Mouse (Mus musculus) heart, embryonic 12.5 days (tissue): Measurements from ENCODE around the gene Pigm. TPM values are rescaled to one million over a fixed set of nuclear protein-coding genes. Genes with fewer than 3 reads are reported as not detected.

Experiments
- ATAC-seq: fragments of 200-750 bp; cut with Nextera tagmentation; 2 replicates; pipeline ENCODE4 v1.8.0; 2017; ENCODE audit warnings: moderate TSS enrichment, moderate library complexity; ENCODE audit not compliant: insufficient number of reproducible peaks, low FRiP score
- H3K27ac ChIP-seq: fragments of 300-500 bp; sonication (generic); 2 replicates; pipeline ENCODE4 v1.5.1; 2016; ENCODE audit warnings: mild to moderate bottlenecking, moderate library complexity; ENCODE audit not compliant: poor library complexity, severe bottlenecking
- H3K27me3 ChIP-seq: fragments of 300-500 bp; sonication (generic); replicated peaks from 2 replicates; pipeline ENCODE4 v1.6.1; 2016; ENCODE audit warnings: mild to moderate bottlenecking, moderate library complexity
- H3K36me3 ChIP-seq: fragments of 300-500 bp; sonication (generic); 2 replicates; pipeline ENCODE4 v1.6.1; 2016; ENCODE audit warnings: mild to moderate bottlenecking, moderate library complexity
- H3K4me1 ChIP-seq: fragments of 300-500 bp; sonication (generic); replicated peaks from 2 replicates; pipeline ENCODE4 v1.6.1; 2016; ENCODE audit warnings: mild to moderate bottlenecking
- H3K4me2 ChIP-seq: fragments of 300-500 bp; sonication (generic); 2 replicates; pipeline ENCODE4 v1.6.1; 2016; ENCODE audit warnings: mild to moderate bottlenecking, moderate library complexity
- H3K4me3 ChIP-seq: fragments of 300-500 bp; sonication (generic); 2 replicates; pipeline ENCODE4 v1.5.1; 2016; ENCODE audit warnings: mild to moderate bottlenecking
- H3K9ac ChIP-seq: fragments of 300-500 bp; sonication (generic); 2 replicates; pipeline ENCODE4 v1.6.1; 2016; ENCODE audit warnings: mild to moderate bottlenecking, moderate library complexity
- H3K9me3 ChIP-seq: fragments of 300-500 bp; sonication (generic); replicated peaks from 2 replicates; pipeline ENCODE4 v1.6.1; 2016; ENCODE audit warnings: mild to moderate bottlenecking, moderate library complexity
- WGBS: fragments of 180-500 bp; shearing (Covaris S2); methylation state at CpG from one replicate; pipeline ENCODE4 v1.1.7; 2016; 5-methylcytosine and 5-hydroxymethylcytosine counted together
- polyA plus RNA-seq: library from polyadenylated mRNA; unstranded; fragments of >200 nt; fragmentation: Nextera tagmentation; extraction: Ambion mirVana; gene quantifications from 2 replicates; pipeline ENCODE4 v1.2.1, GENCODE M21; 2016

The Pigm gene
- polyA plus RNA-seq, 1 experiment from 2014 or later, result 8.5 TPM

GRCm38 (mm10) chr1:172391807-172392581 lies 15.6 kb downstream of the Pigm start:
- ATAC-seq, result no peak
- peak overlapping the region; percentile 16 for H3K4me3 ChIP-seq
- WGBS, result 19% methylated on average over 20 of the region's 20 CpGs
- H3K4me1 ChIP-seq, result peaks cover 10% of the 10 kb centered on the region
- peak overlapping the region; percentile 61 for H3K4me2 ChIP-seq
- H3K36me3 ChIP-seq, result no peaks in the 10 kb centered on the region
- H3K27me3 ChIP-seq, result peaks cover 9% of the 10 kb centered on the region
- H3K9me3 ChIP-seq, result no peaks in the 10 kb centered on the region
- H3K9ac ChIP-seq, result no peak overlapping the region
- H3K27ac ChIP-seq, result no peak overlapping the region

- Histone ChIP-seq H3K36me3 (no peaks in the 10 kb centered on the region), H3K4me1 (peaks cover 10% of the 10 kb centered on the region), H3K9ac (no peak overlapping the region), H3K27ac (no peak overlapping the region), H3K27me3 (peaks cover 9% of the 10 kb centered on the region), H3K4me3 (no peak overlapping the region), H3K9me3 (no peaks in the 10 kb centered on the region), H3K4me2 (peak overlapping the region; percentile 61; the same call in 1 of the 2 replicates)
- 82% methylated on average over 2 of the region's 2 CpGs for WGBS
- ATAC-seq, result no peak
Measured at GRCm38 (mm10) chr1:172392643-172393170, 16.4 kb downstream of the Pigm start.

GRCm38 (mm10) chr1:172393739-172394138 lies 17.4 kb downstream of the Pigm start:
- Histone ChIP-seq H3K9me3 (no peaks in the 10 kb centered on the region), H3K27me3 (peaks cover 9% of the 10 kb centered on the region), H3K9ac (no peak overlapping the region), H3K4me1 (peaks cover 10% of the 10 kb centered on the region), H3K27ac (no peak overlapping the region), H3K4me2 (no peak overlapping the region), H3K4me3 (no peak overlapping the region), H3K36me3 (no peaks in the 10 kb centered on the region)
- no peak for ATAC-seq
- whole genome bisulfite sequencing, result 43% methylated on average over 8 of the region's 8 CpGs

- Histone ChIP-seq H3K27ac (no peak overlapping the region), H3K9me3 (no peaks in the 10 kb centered on the region)
- 41% methylated on average over 9 of the region's 9 CpGs for WGBS
Measured at GRCm38 (mm10) chr1:172396996-172397752, 20.8 kb downstream of the Pigm start.

GRCm38 (mm10) chr1:172406077-172406706 lies 29.8 kb downstream of the Pigm start:
- Histone ChIP-seq H3K27ac (no peak overlapping the region), H3K4me2 (no peak overlapping the region), H3K9ac (no peak overlapping the region), H3K36me3 (no peaks in the 10 kb centered on the region), H3K27me3 (peaks cover 8% of the 10 kb centered on the region; the same call in 1 of the 2 replicates), H3K9me3 (no peaks in the 10 kb centered on the region), H3K4me1 (no peaks in the 10 kb centered on the region), H3K4me3 (no peak overlapping the region)
- 40% methylated on average over 16 of the region's 16 CpGs for WGBS
- ATAC-seq, result no peak; the same call in 1 of the 2 replicates

More at GRCm38 (mm10) chr1:172396996-172397752, 20.8 kb downstream of the Pigm start:
- ATAC-seq, result no peak
- no peak overlapping the region for H3K4me2 ChIP-seq
- peaks cover 2% of the 10 kb centered on the region for H3K4me1 ChIP-seq
- no peak overlapping the region for H3K4me3 ChIP-seq
- peaks cover 4% of the 10 kb centered on the region for H3K27me3 ChIP-seq
- H3K9ac ChIP-seq, result no peak overlapping the region
- no peaks in the 10 kb centered on the region for H3K36me3 ChIP-seq

- H3K9me3 ChIP-seq, result no peaks in the 10 kb centered on the region
- 10% methylated on average over 6 of the region's 6 CpGs for WGBS
- H3K27ac ChIP-seq, result no peak overlapping the region
- no peak overlapping the region for H3K9ac ChIP-seq
- H3K4me2 ChIP-seq, result no peak overlapping the region
- no peak for ATAC-seq
- H3K4me1 ChIP-seq, result 0 out of 2 replicates have a peak, but pooled peaks cover 3% of the 10 kb centered on the region
- H3K27me3 ChIP-seq, result peaks cover 8% of the 10 kb centered on the region; the same call in 1 of the 2 replicates
- H3K36me3 ChIP-seq, result no peaks in the 10 kb centered on the region
- H3K4me3 ChIP-seq, result no peak overlapping the region
Measured at GRCm38 (mm10) chr1:172408996-172409395, 32.6 kb downstream of the Pigm start.

- no peaks in the 10 kb centered on the region for H3K36me3 ChIP-seq
- H3K4me2 ChIP-seq, result no peak overlapping the region
- no peak overlapping the region for H3K27ac ChIP-seq
- H3K27me3 ChIP-seq, result peaks cover 8% of the 10 kb centered on the region; the same call in 1 of the 2 replicates
- H3K9ac ChIP-seq, result no peak overlapping the region
- H3K9me3 ChIP-seq, result no peaks in the 10 kb centered on the region
- ATAC-seq, result no peak
- H3K4me1 ChIP-seq, result 0 out of 2 replicates have a peak, but pooled peaks cover 3% of the 10 kb centered on the region
- no peak overlapping the region for H3K4me3 ChIP-seq
- 9% methylated on average over 5 of the region's 5 CpGs for WGBS
Measured at GRCm38 (mm10) chr1:172409431-172409830, 33.1 kb downstream of the Pigm start.

GRCm38 (mm10) chr1:172410806-172411205 lies 34.5 kb downstream of the Pigm start:
- no peak overlapping the region for H3K9ac ChIP-seq
- H3K27ac ChIP-seq, result no peak overlapping the region
- H3K4me3 ChIP-seq, result no peak overlapping the region
- H3K36me3 ChIP-seq, result no peaks in the 10 kb centered on the region
- no peak overlapping the region for H3K4me2 ChIP-seq
- no peak for ATAC-seq
- no peaks in the 10 kb centered on the region for H3K9me3 ChIP-seq
- 5% methylated on average over 4 of the region's 4 CpGs for WGBS
- H3K27me3 ChIP-seq, result peaks cover 8% of the 10 kb centered on the region; the same call in 1 of the 2 replicates
- H3K4me1 ChIP-seq, result 0 out of 2 replicates have a peak, but pooled peaks cover 3% of the 10 kb centered on the region

GRCm38 (mm10) chr1:172412204-172412603 lies 35.9 kb downstream of the Pigm start:
- no peak overlapping the region for H3K4me3 ChIP-seq
- 0% methylated on average over 5 of the region's 5 CpGs for WGBS
- H3K36me3 ChIP-seq, result no peaks in the 10 kb centered on the region
- H3K27ac ChIP-seq, result no peak overlapping the region
- H3K9me3 ChIP-seq, result no peaks in the 10 kb centered on the region
- H3K4me1 ChIP-seq, result 0 out of 2 replicates have a peak, but pooled peaks cover 3% of the 10 kb centered on the region
- H3K4me2 ChIP-seq, result no peak overlapping the region
- H3K27me3 ChIP-seq, result peaks cover 6% of the 10 kb centered on the region; the same call in 1 of the 2 replicates
- peak; percentile 72; the same call in 1 of the 2 replicates for ATAC-seq
- no peak overlapping the region for H3K9ac ChIP-seq

- no peaks in the 10 kb centered on the region for H3K36me3 ChIP-seq
- no peak overlapping the region for H3K9ac ChIP-seq
- ATAC-seq, result no peak
- no peaks in the 10 kb centered on the region for H3K9me3 ChIP-seq
- 0 out of 2 replicates have a peak, but pooled peaks cover 3% of the 10 kb centered on the region for H3K4me1 ChIP-seq
- no peak overlapping the region for H3K27ac ChIP-seq
- no peak overlapping the region for H3K4me2 ChIP-seq
- H3K4me3 ChIP-seq, result no peak overlapping the region
- no peaks in the 10 kb centered on the region for H3K27me3 ChIP-seq
- WGBS, result 79% methylated on average over 4 of the region's 4 CpGs
Measured at GRCm38 (mm10) chr1:172413491-172414230, 37.3 kb downstream of the Pigm start.
